Mouse (Mus musculus): ENCODE measurements around the gene Cgref1. TPM values are rescaled to one million over a fixed set of nuclear protein-coding genes. Genes with fewer than 3 reads are reported as not detected.

The Cgref1 gene
- 25.6 and 39.1 TPM in 2 replicates for polyA plus RNA-seq (2012; rRNA removed)

DNA sequence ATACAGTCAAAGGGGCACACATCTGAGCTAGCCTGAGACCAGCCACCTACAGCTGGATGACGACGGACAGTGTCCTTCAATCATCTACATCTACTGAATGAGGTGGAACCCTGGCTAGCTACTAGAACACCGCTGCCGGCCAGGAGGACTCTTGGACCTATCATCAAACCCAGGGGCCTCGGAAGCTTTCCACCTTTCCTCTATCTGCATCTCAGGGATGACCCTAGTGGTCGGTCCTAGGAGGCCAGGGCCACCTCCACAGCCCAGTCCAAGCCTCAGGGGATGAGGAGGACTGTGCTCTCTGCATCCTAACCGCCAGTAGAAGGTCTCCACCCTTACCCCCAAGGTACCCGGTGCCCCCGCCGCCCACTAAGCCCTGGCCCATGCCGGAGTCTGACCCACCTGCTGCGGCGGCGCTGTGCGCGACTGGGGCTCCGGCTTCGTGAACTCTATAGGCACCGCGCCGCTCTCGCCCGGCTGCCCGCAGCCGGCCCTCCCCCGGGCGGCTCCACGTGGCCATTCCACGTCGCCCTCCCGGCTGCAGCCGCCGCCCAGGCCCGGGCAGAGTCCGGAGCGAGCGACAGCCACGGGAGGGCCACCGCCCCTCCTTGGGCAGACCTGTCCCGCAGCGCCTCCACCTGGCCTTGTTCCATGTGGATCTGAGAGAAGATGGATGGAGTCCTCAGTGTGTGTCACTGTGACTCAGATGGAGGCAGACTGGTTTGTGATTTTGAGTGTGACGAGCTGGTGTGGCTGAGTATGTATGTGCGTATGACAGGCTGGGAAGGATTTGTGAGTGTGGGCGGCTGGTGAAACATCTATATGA lies at the start of gene Cgref1:
Cgref1 (minus strand) TSS at position 636 of the 826 bp plus-strand sequence.
- peak; percentile 82 to 85 for DNase-seq (ENCODE audit: extremely low spot score in 1 of 2, low spot score in 1 of 2)

DNA sequence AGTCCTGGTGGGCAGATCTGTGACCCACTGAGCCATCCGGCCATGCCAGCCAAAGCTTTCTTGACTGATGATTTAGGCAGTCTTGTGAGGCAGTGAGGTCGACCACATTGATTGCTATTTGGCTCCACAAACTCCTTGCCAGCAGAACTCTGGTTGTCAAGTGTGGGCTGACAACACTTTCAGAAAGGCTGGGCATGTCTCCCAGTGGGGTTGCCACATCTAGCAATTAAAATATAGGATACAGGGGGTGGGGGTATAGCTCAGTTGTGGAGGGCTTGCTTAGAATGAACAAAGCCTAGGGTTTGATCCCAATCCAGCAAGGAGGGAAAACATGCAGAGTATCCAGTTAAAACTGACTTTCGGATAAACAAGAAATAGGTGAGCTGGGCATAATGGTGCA lies 48.7 kb upstream of the Cgref1 start:
- DNase-seq (ENCODE audit: extremely low spot score in 1 of 2, low spot score in 1 of 2), result peak; percentile 30 to 65

DNA sequence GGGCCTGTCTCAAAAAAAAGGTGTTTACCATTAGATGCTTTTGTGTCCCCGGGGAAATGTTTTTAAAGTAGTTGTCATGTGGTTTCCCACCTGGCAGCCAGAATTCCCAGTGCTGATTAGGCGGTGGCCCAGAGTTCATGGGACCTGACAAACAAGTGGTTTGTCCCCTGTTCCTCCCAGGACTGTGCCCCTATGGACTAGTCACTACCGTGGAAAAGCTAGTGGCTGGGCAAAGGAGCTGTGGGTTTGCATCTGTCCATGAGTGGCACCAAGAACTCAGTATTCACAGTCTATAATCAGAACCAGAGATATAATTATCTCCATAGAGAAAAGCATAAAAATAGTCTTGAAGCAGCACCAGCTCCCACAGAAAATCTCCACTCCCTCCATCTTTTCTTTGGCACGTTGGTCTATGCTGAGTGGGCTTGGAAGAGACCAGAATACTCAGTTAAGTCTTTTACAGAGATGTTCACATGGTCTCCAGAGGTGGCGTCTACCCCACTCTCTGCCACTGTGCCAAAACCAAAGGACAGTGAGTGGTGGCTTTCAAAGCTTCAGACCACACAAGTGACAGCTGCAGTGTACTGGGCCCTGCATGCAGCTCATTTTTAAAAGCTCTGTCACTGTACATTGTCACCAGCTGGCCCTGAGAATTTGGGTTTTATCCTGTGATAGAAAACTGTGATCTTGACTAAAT lies 47.7 kb upstream of the Cgref1 start:
- peak; percentile 74 for DNase-seq (ENCODE audit: extremely low spot score in 1 of 2, low spot score in 1 of 2)

DNA sequence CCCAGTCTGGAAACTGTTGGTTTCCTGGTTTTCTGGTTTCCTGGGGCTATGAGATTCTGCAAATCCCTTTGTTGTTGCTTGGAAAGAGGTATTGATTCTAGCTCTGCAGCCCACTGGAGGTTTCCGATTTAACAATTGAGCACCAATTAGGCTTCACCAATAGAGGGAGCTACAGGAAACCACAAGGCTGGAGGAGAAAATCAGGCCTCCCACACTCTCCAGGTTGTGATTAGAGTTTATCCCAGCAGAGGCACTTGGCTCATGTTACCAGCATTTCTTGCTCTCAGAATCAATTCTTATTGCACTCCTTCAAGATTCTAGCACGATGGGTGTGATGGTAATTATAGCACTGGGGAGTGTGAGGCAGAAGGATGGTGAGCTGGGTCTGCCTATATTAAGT lies 37.0 kb upstream of the Cgref1 start:
- DNase-seq (ENCODE audit: extremely low spot score in 1 of 2, low spot score in 1 of 2), result peak; percentile 72 to 85

DNA sequence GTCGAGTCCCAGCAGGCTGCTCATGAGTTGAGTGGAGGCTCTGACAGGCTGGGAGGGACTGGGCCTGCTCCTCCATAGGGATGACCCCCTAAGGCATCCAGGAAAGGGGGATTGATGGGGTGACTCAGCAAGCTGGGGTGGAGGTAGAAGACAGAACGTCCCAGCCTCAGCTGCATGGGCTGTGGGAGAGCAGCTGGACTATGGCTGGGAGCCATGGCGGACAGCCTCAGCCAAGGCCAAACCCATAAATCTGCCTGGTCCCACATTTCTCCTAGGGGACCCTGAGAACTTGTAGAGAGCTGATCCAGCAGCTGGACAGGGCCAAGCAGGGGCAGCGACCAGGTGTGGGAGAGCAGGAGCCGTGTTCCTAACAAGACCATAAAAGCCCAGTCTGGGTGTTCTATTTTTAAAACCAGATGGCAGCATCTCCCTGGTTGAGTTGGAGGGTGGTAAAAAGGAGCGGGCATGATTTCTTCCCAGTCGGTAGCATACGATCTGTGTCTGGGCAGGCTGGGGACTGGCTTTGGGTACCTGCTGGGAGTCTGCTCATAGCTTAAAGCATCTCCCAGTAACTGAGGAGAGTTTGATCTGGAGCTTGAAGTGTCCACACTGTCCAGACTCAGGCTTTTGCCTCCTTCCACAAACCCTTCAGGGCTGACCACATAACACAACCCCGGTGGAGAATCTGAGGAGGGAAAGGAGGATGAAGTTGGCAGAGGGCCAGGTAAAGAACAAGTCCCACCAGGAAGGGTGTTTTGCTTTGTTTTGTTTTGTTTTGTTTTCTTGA lies 29.7 kb upstream of the Cgref1 start:
- no peak for DNase-seq (ENCODE audit: extremely low spot score in 1 of 2, low spot score in 1 of 2)

DNA sequence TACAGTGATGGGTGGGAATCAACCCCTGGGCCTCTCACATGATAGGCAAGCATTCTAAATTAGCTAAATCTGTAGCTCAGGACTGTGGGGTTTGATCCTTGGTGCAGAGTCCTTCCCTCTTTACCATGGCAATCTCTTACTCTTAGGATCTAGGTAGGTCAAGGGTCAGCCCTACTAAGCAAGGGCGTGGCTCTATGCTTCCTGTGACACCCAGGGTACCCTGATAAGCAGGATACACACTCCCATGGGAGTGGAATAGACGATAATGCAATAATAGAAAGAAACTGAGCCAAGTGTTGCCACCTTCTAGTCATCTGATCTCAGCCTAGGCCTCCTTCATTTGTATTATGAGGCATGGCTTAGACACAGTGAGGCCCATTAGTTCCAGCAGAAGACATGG lies 24.0 kb upstream of the Cgref1 start:
- no peak for DNase-seq (ENCODE audit: extremely low spot score in 1 of 2, low spot score in 1 of 2)

DNA sequence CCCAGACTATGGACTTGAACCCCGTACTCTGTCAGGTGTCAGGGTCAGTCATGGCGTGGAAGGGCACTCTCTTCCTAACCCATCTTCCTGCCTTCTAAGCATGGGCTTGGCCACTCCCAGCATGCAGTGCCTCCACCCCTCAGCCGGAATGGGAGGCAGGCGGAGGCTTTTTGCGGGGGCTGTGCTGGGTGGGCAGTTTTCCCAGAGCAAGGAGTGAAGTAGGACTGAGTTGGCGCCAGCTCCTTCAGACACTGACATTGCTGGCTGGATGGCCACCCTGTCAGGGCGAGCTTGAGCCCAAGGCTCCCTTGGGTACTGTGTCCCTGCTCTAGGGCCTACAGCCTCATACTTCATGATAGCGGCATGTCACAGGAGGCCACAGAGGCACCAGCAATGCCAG lies 23.0 kb upstream of the Cgref1 start, which contains the start of gene Tcf23:
Tcf23 (plus strand) TSS at position 247 of the 400 bp plus-strand sequence.
- no peak for DNase-seq (ENCODE audit: extremely low spot score in 1 of 2, low spot score in 1 of 2)

DNA sequence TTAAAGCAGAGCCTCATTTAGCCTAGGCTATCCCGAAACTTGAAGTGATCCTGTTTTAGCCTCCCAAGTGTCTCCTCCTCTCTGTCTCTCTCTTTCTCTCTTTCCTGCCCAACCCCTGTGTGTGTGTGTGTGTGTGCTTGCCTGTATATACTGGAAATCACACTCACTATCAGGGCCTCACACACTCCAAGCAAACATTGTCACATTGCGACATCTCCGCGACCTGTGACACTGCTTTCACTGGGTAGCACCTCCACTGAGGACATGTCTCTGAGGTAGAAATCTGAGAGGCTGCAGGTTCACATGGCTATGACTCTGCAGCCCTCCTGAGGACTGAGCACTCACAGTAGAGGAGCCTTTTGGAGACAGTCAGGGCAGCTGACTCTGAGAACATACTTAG lies 20.8 kb upstream of the Cgref1 start:
- DNase-seq (ENCODE audit: extremely low spot score in 1 of 2, low spot score in 1 of 2), result no peak

DNA sequence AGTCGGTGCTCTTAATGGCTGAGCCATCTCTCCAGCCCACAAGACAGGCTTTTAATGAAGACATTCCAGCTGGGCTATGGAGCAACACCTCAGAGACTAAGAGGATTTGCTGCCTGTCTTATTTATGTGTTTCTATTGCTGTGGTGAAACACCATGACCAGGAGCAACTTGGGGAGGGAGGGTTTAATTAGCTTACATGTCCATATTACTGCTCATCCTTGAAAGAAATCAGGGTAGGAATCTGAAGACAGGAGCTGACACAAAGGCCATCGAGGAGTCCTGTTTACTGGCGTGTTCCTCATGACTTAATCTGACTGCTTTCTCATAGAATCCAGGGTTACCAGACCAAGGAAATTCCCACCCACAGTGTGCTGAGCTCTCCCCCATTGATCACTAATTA lies 18.5 kb upstream of the Cgref1 start:
- DNase-seq (ENCODE audit: extremely low spot score in 1 of 2, low spot score in 1 of 2), result no peak

DNA sequence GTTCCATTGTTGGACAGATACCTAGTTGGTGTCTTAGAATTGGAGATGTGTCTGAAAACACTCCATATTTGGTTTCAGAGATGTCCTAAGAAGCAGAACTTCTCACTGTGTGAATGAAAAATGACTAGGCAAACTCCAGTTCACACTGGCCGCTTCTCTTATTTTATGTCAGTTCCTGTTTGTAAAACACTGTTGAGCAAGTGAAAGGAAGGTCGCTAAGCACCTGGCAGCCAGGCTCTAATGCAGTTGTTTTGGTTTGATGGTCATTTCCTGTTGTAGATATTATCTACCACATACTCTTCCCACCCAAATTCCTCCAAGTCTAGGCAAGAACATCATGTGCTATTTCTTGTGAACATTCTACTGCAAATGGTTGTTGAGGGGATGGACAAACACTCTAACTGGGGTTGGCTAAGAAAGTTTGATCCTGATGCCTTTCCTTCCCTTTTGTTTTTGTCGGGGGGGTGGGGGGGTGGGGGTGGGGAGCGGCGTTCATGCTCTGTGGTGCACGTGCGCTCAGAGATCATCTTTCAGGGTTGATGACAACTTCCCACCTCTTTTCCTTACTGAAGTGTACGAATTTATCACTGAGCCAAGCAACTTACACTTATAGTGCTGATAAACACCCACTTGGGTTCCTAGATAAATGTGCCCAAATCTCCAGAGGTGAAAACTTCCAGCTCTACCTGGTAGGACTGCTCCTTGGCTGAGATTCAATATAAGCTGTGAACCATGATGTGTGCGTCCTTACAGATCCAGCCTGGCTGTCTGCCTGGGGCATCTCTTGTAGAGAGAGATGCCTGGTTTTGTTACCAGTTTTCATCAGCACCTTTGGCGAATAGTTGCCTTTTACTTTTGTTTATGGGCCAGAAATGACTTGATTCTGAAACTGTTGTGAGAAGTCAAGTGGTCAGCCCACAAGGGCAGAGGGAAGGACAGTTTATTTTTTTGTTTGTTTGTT lies 16.4 kb upstream of the Cgref1 start:
- DNase-seq (ENCODE audit: extremely low spot score in 1 of 2, low spot score in 1 of 2), result no peak

DNA sequence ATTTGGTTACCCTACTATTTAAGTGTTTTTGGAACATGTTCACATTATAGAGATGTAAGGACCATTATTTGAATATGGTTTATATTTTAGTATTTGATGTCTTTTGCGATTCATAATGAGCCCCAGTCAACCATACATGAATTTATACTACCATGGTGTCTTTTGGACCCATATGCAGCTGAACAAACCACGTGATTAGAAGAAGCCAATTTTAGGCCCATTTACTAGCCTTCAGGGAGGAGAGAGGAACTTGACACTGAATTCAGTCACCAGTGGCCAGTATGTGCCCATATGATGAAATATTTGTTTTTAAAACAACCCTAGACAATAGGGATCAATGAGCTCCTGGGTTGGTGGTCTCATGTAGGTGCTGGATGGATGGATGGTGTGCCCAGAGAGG lies 15.4 kb upstream of the Cgref1 start:
- DNase-seq (ENCODE audit: extremely low spot score in 1 of 2, low spot score in 1 of 2), result no peak

DNA sequence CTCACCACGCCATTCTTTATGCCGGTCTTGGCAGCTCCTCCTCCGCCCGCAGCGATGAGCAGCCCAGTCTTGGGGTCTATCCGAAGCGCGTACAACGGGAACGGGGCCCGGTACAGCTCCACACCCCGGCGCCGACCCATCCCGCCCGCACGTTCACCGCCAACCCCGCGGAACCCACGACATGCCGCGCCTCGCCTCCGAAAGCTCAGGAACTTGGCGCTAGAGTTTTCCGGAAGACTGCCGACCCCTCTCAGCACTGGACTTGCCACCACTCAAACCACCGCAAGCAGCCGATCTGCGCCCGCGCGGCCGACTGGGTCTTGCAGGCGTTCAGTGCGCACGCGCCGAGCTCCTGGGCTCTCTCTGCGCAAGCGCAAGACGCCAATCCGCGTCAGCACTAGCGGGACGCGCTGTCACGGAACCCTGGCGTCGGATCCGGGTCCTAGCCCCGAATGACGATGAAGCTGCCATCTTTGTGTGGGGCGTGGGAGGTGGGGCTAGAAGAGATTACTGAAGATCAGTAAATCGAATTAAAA lies 14.6 kb upstream of the Cgref1 start, which contains the start of gene Preb:
Preb (minus strand) TSS at position 396 of the 536 bp plus-strand sequence.
- peak; percentile 96 to 100 for DNase-seq (ENCODE audit: extremely low spot score in 1 of 2, low spot score in 1 of 2)

DNA sequence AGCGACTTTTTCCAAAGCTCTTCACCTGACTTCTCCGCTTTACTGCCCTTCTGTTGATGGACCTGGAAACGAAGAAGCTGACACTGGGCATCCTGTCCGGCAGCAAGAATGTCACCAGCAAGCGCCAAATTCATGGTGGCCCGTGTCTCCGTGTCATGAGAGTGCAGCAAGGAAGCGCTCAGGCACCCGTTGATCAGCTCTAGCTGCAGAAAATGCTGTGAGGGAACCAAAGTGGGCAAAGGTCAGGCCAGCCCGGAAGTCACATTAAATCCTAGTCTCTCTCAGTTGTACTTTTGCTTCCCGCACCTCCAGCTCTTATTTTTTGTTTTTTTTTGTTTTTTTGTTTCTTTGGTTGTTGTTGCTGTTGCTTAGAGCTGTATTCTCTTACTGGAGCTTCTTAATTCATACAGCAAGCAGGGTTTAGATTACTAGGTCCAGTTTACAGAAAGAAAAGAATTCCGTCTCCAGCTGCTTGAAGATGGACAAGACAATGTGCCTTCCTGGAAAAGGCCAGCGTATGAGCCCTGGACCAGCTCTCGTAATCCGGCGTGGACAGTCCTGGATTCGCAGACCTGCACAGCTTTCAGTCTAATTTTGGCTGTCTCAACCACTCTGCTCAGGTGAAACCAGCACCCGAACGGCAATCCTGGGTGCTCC lies 13.9 kb upstream of the Cgref1 start:
- DNase-seq (ENCODE audit: extremely low spot score in 1 of 2, low spot score in 1 of 2), result no peak

DNA sequence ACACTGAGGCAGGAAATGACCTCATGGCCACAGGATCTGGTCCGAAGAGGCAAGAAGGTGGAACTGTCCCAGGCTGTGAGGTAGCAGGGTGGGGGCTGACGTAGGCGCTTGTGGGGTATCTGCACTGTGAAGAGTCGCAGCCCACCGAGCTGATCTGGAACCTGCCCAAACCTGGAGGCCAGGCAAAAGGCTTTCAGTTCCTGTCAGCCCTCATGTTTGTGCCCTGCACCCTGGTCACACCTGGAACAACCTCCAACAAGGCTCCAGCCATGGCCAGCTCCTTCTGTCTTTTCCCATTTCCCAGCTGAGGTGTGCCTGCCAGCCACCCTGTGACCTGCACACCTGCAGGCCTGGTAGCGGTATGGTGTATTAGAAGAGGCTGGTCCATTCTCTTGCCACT lies 12.5 kb upstream of the Cgref1 start:
- DNase-seq (ENCODE audit: extremely low spot score in 1 of 2, low spot score in 1 of 2), result no peak

DNA sequence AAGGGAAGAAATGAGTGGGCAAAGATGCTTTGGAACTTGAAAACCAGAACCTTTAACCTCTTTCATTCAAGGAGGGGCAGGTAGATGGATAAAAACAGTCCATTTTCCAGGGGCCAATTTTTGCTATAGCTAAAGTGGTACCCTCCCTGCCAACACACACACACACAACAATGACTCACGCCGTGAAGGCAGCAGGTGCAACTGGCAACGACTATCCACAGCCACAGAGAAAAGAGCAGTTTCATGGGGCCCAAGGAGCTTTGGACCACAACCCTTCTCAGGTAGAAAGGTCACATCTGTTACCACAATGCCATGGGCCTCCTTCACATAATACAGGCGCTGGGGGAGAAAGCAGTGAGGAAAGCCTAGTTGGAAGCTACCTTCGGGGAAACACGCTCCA lies 10.4 kb upstream of the Cgref1 start:
- no peak for DNase-seq (ENCODE audit: extremely low spot score in 1 of 2, low spot score in 1 of 2)

DNA sequence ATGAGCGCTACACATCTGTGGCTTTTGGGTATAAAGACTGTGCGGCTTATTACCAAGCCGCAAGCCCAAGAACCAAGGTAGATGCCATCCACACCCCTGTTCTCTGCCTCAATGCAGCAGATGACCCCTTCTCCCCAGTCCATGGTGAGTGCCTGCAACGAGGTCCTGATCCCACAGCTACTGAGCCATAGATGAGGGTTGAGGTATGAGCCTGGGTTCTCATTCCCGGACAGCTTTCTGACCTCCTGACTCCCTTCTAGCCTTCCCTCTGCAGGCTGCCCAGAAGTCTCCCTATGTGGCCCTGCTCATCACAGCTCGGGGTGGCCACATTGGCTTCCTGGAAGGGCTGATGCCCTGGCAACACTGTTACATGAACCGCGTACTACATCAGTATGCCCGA lies 9.2 kb upstream of the Cgref1 start:
- no peak for DNase-seq (ENCODE audit: extremely low spot score in 1 of 2, low spot score in 1 of 2)

DNA sequence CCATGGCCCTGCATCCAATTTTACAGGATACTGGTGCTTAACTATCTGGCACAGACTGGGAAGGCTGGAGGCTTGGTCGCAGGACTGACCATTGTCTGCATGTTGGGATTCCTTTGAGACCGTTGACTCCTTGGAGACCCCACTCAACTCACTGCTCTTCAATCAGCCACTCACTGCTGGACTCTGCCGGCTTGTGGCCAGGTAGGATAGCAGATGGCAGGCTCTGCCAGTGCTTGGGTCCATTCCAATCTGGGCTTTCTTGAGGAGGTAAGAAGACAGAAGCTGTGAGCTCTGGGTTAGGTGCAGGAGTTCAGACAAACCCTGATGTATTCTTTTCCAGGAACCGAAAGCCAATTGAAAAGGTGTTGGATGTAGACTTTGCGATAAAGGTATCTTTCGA lies 8.7 kb upstream of the Cgref1 start:
- no peak for DNase-seq (ENCODE audit: extremely low spot score in 1 of 2, low spot score in 1 of 2)

DNA sequence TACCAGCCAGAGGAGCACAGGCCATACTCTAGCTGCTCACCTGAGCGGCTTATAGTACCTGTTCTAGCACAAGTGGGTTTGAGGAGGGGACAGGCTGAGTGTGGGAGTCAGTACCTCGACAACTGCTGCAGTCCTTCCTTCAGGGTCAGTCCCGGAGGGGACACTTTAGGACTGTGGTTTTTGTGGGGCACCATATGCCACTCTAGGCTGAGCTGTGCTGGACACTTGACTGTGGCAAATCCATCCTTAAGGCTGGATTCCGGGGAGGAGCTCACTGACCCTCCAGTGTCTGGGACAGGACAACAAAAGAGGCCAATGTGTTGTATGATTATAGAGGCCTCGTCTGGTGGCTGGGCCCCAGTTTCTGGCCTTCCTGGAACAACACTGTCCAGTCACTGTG lies 7.2 kb upstream of the Cgref1 start:
- DNase-seq (ENCODE audit: extremely low spot score in 1 of 2, low spot score in 1 of 2), result no peak

DNA sequence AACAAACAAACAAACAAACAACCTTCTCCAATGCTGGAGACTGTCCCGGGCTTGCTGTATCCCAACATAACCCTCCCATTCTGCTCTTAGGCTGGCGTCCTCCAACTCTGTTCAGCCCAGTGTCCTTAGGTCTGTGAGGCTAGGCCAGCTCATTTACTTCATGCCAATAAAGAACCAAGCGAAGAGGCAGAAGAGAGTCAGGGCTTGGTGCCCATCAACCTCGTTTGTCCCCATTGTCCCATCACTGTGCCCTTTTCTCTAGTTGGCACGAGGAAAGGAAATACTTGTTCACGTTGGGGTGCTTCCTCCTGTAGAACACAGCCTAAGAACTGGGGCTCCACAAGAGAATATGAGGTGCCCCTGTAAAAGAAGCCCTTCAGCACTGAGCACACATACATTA lies 6.3 kb upstream of the Cgref1 start:
- DNase-seq (ENCODE audit: extremely low spot score in 1 of 2, low spot score in 1 of 2), result no peak

Data from frontal cortex, adult 2 months (tissue).